Mouse (Mus musculus): Measurements from ENCODE around the gene Grid2ip. TPM values are rescaled to one million over a fixed set of nuclear protein-coding genes. Genes with fewer than 3 reads are reported as not detected.

The Grid2ip gene
- total RNA-seq (2017), result not detected in 2 replicates

DNA sequence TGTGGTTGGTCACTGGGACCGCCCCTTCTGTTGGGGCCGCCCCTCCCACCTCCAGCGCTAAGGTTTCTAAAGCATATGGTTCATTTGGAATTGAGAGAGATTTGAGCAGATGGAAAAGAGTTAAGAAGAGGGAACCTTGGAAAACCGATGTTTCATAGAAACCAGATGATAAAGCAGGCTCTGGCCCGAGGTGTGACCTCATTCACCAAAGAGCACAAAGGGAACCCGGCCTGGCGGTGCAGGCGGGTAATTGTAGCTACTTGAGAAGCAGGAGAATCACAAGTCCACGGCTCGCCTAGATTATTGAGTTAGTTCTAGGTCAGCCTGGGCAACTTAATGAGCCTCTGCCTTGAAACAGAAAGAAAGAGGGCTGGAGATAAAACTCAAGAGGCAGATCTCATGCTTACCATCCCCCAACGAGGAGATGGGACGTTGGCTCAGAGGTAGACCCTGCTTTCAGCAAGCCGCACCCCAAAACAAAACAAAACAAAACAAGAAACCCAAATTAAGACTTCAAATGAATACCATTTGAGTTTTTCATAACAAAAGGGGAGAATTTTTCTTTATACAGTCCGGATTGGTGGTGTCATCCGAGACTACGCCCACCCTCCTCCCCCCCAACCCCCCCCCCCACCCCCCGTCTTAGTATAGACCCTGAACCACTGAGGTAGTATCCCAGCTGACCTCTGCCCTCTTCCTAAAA lies at the start of gene Grid2ip:
TSS of gene Grid2ip (plus strand) at position 653 of the 703 bp plus-strand sequence.
- ATAC-seq (replicated peaks; ENCODE audit: low read depth, poor library complexity, severe bottlenecking), result no peak

DNA sequence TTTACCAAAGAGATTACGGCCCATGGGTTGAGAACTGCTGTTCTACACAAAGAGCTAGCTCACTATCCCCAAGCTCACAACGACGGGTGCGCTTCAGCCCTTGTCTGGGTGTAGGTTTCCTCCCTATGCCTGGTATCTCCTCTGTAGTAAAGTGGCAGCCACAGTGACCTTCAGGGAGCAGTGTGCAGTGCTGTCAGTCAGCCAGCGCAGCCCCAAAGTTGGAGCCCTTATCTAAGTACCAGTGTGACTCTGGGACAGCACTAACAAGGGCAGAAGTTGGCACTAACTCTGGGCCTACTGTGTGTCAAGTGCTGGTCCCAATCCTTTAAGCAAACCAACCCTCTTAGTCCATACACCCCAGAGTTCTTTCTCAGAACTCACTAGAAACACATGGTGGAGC lies 48.3 kb upstream of the Grid2ip start:
- ATAC-seq (replicated peaks; ENCODE audit: low read depth, poor library complexity, severe bottlenecking), result no peak

DNA sequence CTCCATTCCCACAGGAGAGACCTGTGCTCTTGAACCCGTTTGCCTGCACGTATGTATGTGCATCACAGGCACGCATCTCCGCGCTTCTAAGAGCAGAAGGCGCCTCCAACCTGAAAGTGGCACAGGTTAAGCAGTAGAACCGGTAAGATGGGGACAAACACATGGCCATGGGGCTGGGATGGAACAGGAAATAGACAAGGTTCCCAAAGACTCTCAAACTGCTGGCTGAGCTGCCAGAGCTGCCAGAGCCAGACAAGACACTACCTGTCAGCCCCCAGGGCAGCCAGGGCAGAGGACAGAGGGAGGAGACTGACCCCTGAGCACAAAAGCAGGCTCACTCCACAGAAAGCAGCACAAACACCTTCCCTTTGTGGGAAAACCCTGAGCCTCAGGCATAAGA lies 47.2 kb upstream of the Grid2ip start:
- ATAC-seq (replicated peaks; ENCODE audit: low read depth, poor library complexity, severe bottlenecking), result no peak

DNA sequence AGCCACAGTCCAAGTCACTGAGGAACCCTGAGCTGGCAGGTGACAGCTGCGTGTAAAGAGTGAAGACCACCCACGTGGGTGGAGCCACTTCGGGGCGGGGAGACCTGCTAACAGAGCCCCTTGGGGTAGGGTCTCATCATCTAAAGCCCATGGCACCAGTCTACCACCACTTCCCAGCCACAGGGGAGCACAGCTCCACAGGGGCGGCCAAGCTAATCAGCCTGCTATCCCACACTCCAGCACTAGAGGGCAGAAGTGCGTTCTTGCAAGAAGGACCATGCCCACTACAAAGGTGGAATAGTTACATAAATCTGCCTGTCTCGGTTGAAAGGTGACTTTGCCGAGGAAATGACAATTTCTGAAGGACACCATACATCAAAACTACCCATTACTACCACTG lies 45.3 kb upstream of the Grid2ip start:
- ATAC-seq (replicated peaks; ENCODE audit: low read depth, poor library complexity, severe bottlenecking), result peak; percentile 68

DNA sequence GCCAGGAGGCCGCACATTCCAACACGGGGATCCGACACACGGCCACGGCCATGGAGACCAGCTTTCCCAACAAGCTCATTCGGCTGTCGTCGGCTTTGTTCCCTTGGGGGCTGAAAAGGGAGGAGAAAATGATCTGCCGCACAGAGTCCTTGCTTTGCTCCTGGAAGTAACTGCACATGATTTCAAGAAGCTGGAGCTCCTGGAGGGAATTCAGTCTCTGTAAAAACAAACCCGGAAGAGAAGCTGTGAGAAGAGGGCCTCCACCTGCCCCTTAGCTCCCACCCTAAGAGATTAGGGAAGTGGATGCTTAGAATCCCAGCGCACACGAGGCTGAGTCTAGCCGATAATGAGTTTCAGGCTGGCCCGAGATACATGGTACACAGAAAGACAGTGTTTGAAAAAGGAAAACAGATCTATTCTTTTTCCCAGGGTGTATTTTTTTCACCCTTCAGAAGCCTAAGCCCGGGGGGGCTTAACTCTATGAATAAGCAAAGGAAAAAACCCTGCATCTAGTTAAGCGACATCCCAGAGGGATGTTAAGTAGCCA lies 42.9 kb upstream of the Grid2ip start:
- peak; percentile 46 for ATAC-seq (replicated peaks; ENCODE audit: low read depth, poor library complexity, severe bottlenecking)

DNA sequence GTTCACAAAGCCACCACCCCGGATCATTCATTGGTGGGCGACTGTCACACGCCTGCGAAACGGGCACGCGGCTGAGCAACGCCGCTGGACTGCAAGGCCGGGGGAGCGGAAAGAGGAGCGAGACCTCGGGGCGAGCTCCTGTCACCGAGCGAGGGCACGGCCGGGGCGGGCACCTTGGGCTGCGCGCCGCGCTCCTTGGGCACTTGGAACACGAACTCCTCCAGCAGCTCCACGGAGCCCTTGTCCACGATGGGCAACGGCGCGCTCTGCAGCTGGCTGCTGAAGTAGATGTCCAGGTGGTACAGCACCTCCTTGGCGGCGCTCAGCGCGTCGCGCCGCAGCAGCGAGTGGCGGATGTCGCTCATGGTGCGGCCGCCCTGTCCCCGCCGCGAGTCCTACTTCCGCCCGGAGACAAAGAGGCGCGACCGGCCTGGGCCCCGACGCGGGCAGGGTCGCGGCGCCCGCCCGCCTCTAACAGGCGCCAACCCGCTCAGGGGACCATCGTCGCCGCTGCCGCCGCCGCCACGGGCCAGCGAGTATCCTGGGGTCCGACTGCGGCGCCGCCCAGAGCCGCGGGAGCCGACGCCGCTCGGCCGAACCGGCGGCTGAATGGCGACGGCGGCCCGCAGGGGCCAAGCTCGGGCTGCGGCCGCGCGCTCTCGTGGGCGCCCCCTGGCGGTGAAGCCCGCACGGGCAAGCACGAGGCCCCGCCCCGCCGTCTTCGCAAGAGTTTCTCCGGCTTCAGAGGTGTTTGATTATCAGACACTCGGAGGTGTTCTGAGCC lies 42.2 kb upstream of the Grid2ip start, which contains the start of gene E130309D02Rik:
TSS of gene E130309D02Rik (minus strand) at position 631 of the 784 bp plus-strand sequence.
- peak; percentile 61 for ATAC-seq (replicated peaks; ENCODE audit: low read depth, poor library complexity, severe bottlenecking)

DNA sequence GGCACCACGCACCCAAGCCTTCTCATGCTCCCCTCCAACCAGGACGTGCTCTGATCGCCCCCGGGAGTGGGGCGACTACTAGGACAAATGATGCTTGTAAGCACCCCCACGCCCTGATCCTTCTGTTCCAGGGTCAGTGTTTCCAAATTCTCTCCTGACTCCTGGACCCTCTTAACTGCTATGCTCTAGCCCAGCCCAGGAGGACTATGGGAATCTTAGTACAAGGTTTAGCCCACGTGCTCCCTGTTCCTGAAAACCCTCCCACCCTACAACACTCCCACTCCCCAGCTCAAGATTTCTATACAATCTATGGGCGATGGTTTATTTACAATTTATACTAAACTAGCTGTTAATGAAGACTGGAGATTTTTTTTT lies 41.6 kb upstream of the Grid2ip start:
- ATAC-seq (replicated peaks; ENCODE audit: low read depth, poor library complexity, severe bottlenecking), result no peak; the same call in 1 of the 2 replicates

DNA sequence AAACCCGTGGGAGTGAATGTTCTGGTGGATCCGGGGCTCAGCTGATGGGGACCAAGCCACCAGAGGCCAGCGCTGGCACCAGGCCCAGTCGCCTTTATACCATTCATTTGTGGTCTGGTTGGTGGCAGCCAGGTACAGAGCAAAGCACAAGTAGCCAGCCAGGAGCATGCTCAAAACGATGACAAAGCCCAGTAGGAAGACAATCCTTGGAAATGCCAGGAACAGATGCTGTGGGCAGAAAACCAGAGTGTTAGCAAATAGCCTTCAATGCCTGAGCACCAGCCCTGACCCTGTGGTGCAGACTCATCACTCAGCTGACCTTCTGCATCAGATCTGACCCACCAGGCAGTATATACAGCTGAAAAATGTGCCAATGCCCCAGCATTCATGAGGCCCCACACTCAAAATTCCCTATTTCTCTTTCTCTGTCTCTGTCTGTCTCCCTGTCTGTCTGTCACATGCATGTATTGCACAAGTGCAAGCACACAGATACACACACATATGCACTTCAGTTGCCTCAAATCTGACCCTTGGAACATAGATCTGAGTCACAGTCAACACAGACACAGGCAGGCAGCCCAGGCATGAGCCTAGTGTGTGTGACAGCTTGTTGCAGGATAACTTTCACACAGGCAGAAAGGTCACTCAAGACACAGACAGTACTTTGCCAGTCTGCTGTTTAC lies 40.4 kb upstream of the Grid2ip start:
- no peak for ATAC-seq (replicated peaks; ENCODE audit: low read depth, poor library complexity, severe bottlenecking)

DNA sequence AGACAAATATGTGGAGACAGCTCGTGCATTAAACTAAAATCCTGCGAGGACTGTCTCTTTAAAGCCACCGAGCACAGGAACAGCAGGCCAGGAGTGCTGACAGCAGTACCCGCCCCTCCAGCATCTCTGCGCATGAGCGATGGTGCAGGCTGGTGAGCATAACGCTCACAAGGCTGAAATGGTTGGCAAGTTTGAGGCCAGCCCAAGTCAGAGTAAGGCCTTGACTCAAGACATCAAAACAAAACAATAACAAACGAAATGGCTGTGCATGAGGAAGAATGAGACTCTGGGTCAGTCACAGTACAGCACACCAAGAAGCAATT lies 39.9 kb upstream of the Grid2ip start:
- ATAC-seq (replicated peaks; ENCODE audit: low read depth, poor library complexity, severe bottlenecking), result no peak

DNA sequence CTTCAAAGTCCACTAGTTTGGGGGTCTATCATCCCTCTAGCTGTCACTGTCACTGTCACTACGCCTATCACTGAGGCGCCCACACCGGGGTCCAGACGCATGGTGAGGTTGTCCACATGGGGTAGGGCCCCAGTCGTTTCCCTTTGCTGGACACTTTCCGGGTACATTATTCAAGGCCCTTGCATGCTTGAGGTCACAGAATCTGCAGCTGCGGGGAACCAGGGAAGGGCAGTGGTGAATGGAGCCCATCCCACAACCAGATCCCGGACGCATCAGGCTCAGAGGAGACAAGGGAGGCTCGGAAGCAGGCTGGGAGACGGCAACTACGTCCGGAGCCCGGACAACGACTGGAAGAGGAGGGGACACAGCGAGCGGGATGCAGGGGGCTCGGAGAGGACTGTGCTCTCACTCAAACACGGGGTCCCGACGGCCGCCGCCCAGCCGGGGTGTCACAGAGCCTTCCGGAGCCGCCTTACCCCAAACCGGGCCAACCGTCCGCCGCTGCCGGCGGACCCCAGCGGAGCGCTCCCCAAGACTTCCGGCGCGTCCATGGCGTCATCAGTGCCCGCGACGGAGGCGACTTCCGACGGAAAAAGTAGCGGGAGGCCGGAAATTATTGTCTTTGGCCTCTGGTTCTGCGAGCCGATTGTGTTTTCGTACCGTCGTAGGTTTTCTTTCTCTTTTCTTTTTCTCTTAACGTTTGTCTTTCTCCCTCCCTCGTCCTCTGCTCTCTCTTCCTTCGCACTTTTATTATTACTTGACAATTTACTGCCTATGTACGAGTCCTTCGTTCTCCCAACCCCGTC lies 28.2 kb upstream of the Grid2ip start, which contains the start of gene Zdhhc4:
TSS of gene Zdhhc4 (minus strand) at position 567 of the 806 bp plus-strand sequence.
- ATAC-seq (replicated peaks; ENCODE audit: low read depth, poor library complexity, severe bottlenecking), result peak; percentile 85

DNA sequence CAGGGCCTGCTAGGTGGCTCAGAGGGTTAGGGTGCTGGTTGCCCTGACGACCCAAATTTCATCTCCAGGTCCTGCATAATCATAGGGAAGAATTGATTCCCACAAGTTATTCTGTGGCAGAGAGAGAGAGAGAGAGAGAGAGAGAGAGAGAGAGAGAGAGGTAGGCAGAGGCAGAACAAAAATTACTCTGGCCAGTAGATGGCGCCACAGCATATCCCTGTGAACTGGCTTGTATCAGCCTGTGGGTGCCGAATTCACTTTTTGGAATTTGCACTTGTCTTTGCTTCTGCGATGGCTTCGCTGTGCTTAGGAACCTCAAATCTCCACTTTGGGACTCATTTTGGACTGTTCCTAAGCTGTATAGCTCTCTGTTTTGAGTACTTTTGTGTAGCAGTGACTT lies 23.3 kb upstream of the Grid2ip start:
- ATAC-seq (replicated peaks; ENCODE audit: low read depth, poor library complexity, severe bottlenecking), result peak; percentile 61

DNA sequence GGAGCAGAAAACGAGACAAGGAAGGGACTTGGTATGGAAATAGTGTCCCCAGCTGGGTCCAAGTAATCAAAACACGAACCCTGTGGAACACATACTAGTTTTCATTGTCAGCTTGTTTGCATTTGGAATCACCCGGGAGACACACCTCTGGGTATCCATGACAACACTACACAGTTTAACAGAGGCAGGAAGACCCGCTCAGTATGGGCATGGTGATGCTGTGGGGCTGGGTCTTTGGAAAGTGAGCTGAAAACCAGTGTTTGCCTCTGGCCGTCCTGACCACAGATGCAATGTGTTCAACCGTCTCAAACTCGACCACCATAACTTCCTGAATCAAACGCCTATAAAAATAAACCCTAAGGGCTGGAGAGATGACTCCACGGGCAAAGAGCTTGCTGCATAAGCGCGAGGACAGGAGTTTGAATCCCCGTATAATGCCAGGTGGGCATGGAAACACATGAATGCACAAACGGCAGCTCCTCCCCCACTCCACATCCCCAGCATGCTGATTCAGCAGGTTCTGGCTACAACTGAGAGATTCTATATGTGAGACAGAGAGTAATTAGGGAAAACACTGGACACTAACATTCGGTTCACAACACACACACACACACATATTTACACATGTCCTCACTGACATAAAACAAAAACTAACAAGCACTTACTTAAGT lies 22.6 kb upstream of the Grid2ip start:
- ATAC-seq (replicated peaks; ENCODE audit: low read depth, poor library complexity, severe bottlenecking), result peak; percentile 59

DNA sequence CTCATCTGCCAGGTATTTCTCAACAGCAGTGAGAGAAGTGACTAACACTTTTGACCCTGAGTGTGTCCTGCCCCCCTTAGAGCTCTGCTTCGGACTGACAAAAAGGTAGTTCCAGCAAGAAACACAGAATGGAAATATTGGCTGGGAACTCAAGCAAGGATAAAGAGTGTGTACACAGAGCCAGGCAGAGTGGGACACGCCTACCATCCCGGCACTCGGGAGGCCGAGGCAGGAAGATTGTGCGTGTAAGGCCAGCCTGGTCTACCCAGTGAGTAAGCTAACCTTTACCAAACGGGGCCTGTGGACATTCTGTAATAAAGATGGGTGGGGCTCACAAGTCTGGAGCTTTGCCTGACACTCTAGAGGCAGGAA lies 22.1 kb upstream of the Grid2ip start:
- ATAC-seq (replicated peaks; ENCODE audit: low read depth, poor library complexity, severe bottlenecking), result no peak

DNA sequence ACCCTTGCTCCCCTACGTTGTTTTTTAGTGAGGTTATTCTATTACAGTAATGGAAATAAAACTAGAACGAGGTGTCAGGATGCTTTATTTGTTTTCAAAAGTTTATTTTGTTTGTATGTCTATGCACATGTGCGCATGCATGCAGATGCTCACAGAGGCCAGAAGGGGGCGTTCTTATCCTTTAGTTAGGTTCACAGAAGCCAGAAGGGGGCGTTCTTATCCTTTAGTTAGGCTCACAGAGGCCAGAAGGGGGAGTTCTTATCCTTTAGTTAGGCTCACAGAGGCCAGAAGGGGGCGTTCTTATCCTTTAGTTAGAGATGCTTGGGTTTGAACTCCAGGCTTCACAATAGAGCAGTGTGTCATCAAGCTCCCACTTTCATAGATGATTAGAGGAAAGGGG lies 20.6 kb upstream of the Grid2ip start:
- ATAC-seq (replicated peaks; ENCODE audit: low read depth, poor library complexity, severe bottlenecking), result no peak

DNA sequence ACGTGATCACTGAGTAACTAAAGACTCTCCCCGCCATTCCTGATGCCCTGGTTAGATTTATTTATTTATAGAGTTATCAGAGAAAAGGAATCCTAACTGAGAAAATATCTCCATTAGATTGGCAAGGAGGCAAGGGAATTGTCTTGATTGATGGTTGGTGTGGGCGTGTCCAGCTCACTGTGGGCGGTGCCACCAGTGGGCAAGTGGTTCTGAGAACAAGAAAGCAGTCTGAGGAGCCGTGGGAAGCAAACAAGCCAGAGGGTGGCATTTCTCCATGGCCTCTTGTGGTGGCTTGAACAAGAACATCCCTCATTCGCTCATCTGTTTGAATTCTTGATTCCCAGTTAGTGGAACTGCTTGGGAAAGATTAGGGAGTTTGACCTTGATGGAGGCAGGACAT lies 17.5 kb upstream of the Grid2ip start:
- no peak for ATAC-seq (replicated peaks; ENCODE audit: low read depth, poor library complexity, severe bottlenecking)

DNA sequence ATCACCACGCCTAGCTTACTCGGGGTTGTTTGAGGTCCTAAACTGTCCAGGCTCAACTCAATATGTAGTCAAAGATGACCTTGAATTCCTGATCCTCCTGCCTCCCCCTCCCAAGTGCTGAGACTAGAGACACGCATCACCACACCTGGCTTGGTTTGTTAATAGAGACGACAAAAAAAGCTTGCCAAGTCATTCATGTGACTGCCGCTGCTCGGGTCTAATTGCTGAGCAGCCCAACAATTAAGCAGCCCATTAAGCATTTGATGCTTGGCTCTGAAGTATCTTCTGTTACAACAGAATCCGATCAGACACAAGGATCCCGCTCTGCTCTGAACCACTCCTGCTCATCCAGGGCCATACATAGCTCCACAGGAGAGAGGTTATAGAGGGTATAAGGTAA lies 10.8 kb upstream of the Grid2ip start:
- no peak for ATAC-seq (replicated peaks; ENCODE audit: low read depth, poor library complexity, severe bottlenecking)

DNA sequence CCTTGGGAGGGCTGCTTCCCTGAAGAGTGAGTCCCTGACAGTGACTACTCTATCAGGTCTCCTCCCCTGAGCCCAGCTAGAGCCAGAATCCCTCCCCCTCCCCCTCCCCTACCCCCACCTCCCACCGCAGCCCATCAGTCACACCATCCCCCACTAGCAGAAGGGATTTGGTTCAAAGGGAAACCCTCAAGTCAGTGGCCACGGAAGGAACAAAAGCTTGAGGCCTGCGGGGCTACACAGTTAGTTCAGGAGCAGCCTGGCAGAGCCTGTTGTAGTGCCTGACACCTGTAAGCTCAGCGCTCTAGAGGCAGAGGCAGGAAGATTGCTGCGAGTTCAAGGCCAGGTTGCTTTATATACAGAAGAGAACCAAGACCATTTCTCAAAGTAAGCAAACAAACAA lies 1.1 kb upstream of the Grid2ip start:
- ATAC-seq (replicated peaks; ENCODE audit: low read depth, poor library complexity, severe bottlenecking), result no peak

DNA sequence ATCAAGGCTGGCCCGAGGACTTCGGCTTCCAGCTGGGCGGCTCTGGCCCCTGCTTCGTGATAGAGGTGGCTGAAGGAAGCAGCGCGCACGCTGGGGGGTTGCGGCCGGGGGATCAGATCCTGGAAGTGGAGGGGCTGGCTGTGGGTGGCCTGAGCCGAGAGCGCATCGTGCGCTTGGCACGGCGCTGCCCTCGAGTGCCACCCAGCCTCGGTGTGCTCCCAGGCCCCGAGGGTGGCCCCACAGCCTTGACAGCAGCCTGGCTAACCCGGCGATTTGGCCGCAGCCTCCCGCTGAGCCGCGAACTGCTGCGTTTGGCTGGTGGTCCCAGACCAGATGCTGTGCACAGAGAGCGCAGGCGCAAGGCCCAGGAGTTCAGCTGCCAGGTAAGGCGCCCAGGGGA lies 426 bp downstream of the Grid2ip start:
- peak; percentile 15; the same call in 1 of the 2 replicates for ATAC-seq (replicated peaks; ENCODE audit: low read depth, poor library complexity, severe bottlenecking)

DNA sequence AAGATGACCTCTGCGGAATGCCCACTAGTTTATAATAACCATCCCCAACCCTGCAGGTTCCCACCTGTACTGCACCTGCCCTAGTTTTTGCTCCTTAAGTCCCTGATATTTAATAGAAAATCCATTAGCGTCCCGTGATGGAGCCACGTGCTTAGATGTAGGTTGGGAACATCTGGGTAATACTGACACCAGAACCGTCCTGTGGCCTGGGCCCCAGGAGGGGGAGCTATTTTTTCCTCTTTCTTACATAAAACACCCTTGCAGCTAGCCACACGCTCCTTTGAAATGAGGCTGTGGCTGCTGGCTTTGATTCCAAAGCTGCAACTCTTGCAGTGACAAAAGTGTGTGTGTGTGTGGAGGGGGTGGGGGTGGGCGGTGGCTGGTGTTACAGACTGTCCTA lies 2.1 kb downstream of the Grid2ip start:
- no peak; the same call in 1 of the 2 replicates for ATAC-seq (replicated peaks; ENCODE audit: low read depth, poor library complexity, severe bottlenecking)
